13 mouse cellular contexts compared by ENCODE assay signal in the genomic region with DNA sequence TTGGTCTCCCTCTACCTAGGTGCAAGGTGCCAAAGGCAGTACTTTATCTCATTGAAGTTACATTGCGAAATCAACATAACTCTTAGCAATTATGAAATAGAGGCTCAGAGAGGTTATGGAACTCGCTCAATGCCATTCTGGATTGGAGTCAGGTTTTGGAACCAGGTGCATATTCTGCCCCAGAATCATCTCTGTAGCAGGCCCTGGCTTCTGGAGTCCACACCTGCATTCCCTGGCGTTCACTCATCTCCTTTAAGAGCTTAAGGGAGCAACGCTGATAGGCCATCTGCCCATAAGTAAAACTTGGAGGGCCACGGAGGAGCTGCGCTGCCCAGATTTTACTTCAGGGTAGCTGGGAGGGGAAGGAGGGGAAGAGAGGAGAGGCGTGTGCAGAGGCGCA. TPM values are rescaled to one million over a fixed set of nuclear protein-coding genes. Genes with fewer than 3 reads are reported as not detected.
DNase-seq lines count a peak whose midpoint lies in the region; TF ChIP-seq lines count a peak whose summit lies in the region.
"Had no signal": no experiment of that assay in that cellular context is flagged by ENCODE, and none has a peak within 500 bp of the region (broad histone marks: within the 10 kb centered on the region; RNA-seq: fewer than 3 reads in every experiment).

No protein-coding gene starts in this region.

- TF ChIP-seq CTCF in gastrocnemius, adult 2 months (IDR thresholded peaks at IDR 0.05): no peak

- no peak for DNase-seq in gastrocnemius, adult 2 months
- no peak for DNase-seq in gastrocnemius, postnatal 10 days
- DNase-seq in spleen, postnatal 10 days (ENCODE audit: low spot score in 2 of 2): peak; percentile 38 to 52
- no peak for DNase-seq in spleen, adult 18-20 months
- peak; percentile 31 to 64 for DNase-seq in lung, adult 18-20 months
- DNase-seq in testis, postnatal 10 days (ENCODE audit: low spot score): no peak
- DNase-seq in right cerebral cortex, postnatal 4 days: no peak
- DNase-seq in layer of hippocampus, postnatal 36 days: no peak
- DNase-seq: adrenal gland, adult 8-10 months; embryo, embryonic 11 days; thymus, adult 2 months had no signal

- H3K27ac ChIP-seq in gastrocnemius, adult 2 months: peak overlapping the region; percentile 72

- no peak overlapping the region for H3K4me3 ChIP-seq in gastrocnemius, adult 2 months
- H3K4me3 ChIP-seq: neural tube, embryonic 13.5 days had no signal

- intact Hi-C loops in gastrocnemius, adult 2 months (cut with DNase I): no loop called here

RNA-seq across cellular contexts. Expression of gene Alad, which starts 2.7 kb away (rescaled TPM):
- 10 to 100 TPM; 21.7 to 32.8 TPM for total RNA-seq in gastrocnemius, adult 2 months (2021)
- 10 to 100 TPM; 26.9 to 30.0 TPM for total RNA-seq in gastrocnemius, postnatal 10 days (2021)
- 10 to 100 TPM; 24.3 to 28.8 TPM for total RNA-seq in layer of hippocampus, postnatal 36 days (2021)

RNA-seq across cellular contexts. Expression of gene Pole3, which starts 7.8 kb away (rescaled TPM):
- total RNA-seq in gastrocnemius, adult 2 months (2021): 10 to 100 TPM; 15.5 to 18.5 TPM
- total RNA-seq in gastrocnemius, postnatal 10 days (2021): 10 to 100 TPM; 20.9 to 21.8 TPM
- total RNA-seq in layer of hippocampus, postnatal 36 days (2021): 10 to 100 TPM; 22.2 to 23.7 TPM

RNA-seq across cellular contexts. Expression of gene 4933430I17Rik, which starts 8.1 kb away (rescaled TPM):
- total RNA-seq in gastrocnemius, adult 2 months (2021): under 1 TPM in 1 of 2 experiments, not detected in 1; 0.17 TPM
- under 1 TPM; 0.18 to 0.26 TPM for total RNA-seq in gastrocnemius, postnatal 10 days (2021)
- under 1 TPM in 1 of 2 experiments, not detected in 1; 0.20 TPM for total RNA-seq in layer of hippocampus, postnatal 36 days (2021)
- total RNA-seq: hematopoietic stem cell, adult 5-6 weeks had no signal

RNA-seq across cellular contexts. Expression of gene Hdhd3, which starts 13.8 kb away (rescaled TPM):
- 1 to 10 TPM; 1.3 to 1.6 TPM for total RNA-seq in gastrocnemius, adult 2 months (2021)
- total RNA-seq in gastrocnemius, postnatal 10 days (2021): 1 to 10 TPM; 3.9 to 6.2 TPM
- total RNA-seq in layer of hippocampus, postnatal 36 days (2021): 10 to 100 TPM; 10.4 to 10.5 TPM

RNA-seq across cellular contexts. Expression of gene Bspry, which starts 37.2 kb away (rescaled TPM):
- not detected for total RNA-seq in gastrocnemius, adult 2 months (2021)
- total RNA-seq in gastrocnemius, postnatal 10 days (2021): under 1 TPM; 0.66 to 0.70 TPM
- total RNA-seq in layer of hippocampus, postnatal 36 days (2021): under 1 TPM; 0.52 to 0.73 TPM

Comparison
In these comparisons a context has a peak if more than half of its experiments do, and no peak if none do; other contexts are left out.
1. DNase-seq: peak in spleen, postnatal 10 days (2 of 2) and lung, adult 18-20 months (2 of 2); none in gastrocnemius, adult 2 months (single experiment), gastrocnemius, postnatal 10 days (single experiment), spleen, adult 18-20 months (0 of 2), testis, postnatal 10 days (single experiment), right cerebral cortex, postnatal 4 days (single experiment) and layer of hippocampus, postnatal 36 days (0 of 2).